8 mouse cellular contexts compared by ENCODE assay signal in the genomic region with DNA sequence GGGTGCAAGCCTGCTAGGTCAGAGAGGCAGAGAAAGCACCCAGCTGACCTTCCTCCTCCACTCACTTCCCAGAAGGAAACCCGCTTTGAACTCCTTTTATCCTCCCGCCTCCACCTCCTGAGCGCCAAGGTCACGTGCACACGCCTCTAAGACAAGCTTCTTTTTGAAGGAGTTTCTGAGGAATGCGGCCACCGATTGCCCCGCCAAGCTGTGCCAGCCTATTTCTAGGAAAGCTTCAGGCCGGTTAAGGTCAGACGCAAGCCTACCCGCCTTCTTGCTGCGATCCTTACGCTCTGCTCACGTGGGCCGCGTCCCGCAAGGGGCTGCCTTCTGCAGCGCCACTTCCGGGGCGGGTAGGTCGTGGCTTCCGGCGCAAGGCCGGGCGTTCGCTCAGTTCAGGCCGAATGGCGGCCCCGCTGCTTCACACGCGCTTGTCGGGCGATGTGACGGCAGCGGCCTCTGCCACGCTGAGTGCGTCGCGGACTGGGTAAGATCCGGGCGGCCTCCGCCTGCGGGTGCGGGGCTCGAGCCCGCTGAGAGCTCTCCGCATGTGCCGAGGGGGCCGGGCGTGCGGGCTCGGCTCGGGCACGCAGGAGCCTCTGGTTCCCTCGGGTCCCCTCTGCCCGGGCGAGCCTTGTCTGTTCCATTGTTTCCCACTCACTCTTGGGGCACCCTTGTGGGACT. TPM values are rescaled to one million over a fixed set of nuclear protein-coding genes. Genes with fewer than 3 reads are reported as not detected.
A peak's percentile ranks its signal among the peaks of the same experiment; 100 is the strongest.
DNase-seq lines count a peak whose midpoint lies in the region; ATAC-seq lines count a peak whose summit lies in the region.

Gene Rrn3, plus strand, starts transcription at position 356 of the 684 bp plus-strand sequence.

- under 1% methylated on average over 57 of the region's 57 CpGs for WGBS in hindbrain, embryonic 12.5 days

- H3K36me3 ChIP-seq in hindbrain, embryonic 12.5 days, result peaks cover 21% of the 10 kb centered on the region

- H3K4me3 ChIP-seq in hindbrain, embryonic 12.5 days, result peak within 1 kb of the TSS; percentile 74

- H3K27ac ChIP-seq in hindbrain, embryonic 12.5 days, result peak within 1 kb of the TSS; percentile 82

- no peaks in the 10 kb centered on the region for H3K27me3 ChIP-seq in hindbrain, embryonic 12.5 days

- H3K4me2 ChIP-seq in hindbrain, embryonic 12.5 days (replicated peaks), result peak within 1 kb of the TSS; percentile 80

- H3K9me3 ChIP-seq in hindbrain, embryonic 12.5 days (replicated peaks), result no peaks in the 10 kb centered on the region

- H3K9ac ChIP-seq in hindbrain, embryonic 12.5 days, result peak within 1 kb of the TSS; percentile 86

- peak; percentile 94 for DNase-seq in NIH3T3 (ENCODE audit: low read depth)
- DNase-seq in cerebellum, postnatal 10 days, result peak; percentile 93 to 94
- peak; percentile 84 to 90 for DNase-seq in frontal cortex, postnatal 10 days (ENCODE audit: low spot score in 2 of 2)
- DNase-seq in layer of hippocampus, postnatal 14 days (ENCODE audit: low spot score in 2 of 2), result peak; percentile 90 to 91
- DNase-seq in lung, postnatal 14 days, result peak; percentile 86
- DNase-seq in retina, adult 2 months (ENCODE audit: low read depth, low spot score), result peak; percentile 74
- DNase-seq in thymus, postnatal 36 days, result peak; percentile 84 to 88

- peak; percentile 99 for ATAC-seq in hindbrain, embryonic 12.5 days (ENCODE audit: low FRiP score)

- H3K4me1 ChIP-seq in hindbrain, embryonic 12.5 days, result peaks cover 22% of the 10 kb centered on the region

RNA-seq across cellular contexts. Expression of gene Rrn3, which starts in this region (rescaled TPM):
- polyA plus RNA-seq in hindbrain, embryonic 12.5 days (2016; fragmentation: Nextera tagmentation; extraction: Ambion mirVana), result 124 and 127 TPM in 2 replicates
- total RNA-seq in layer of hippocampus, postnatal 14 days (2021), result 10 to 100 TPM; 43.5 to 47.5 TPM

Comparison
In these comparisons a context has a peak if more than half of its experiments do, and no peak if none do; other contexts are left out.
1. Peak in every context shown above with its lines: DNase-seq, ATAC-seq, H3K4me3 ChIP-seq and H3K27ac ChIP-seq.